Mouse (Mus musculus): ENCODE results near the gene Tmem265.

Gene Tmem265

GRCm38 (mm10) chr7:127561340-127561858 is at the start of gene Tmem265:
TSS of gene Tmem265 (plus strand) at chr7:127561390.
- no peak for DNase-seq

- DNase-seq = peak; percentile 98
Observed at GRCm38 (mm10) chr7:127511808-127512230, 49.4 kb upstream of the Tmem265 start, which contains the start of gene Srcap. TSS of gene Srcap (plus strand) at chr7:127511983.

- DNase-seq = peak; percentile 92
Observed at GRCm38 (mm10) chr7:127512231-127513015, 48.8 kb upstream of the Tmem265 start.

- peak; percentile 24 for DNase-seq
Observed at GRCm38 (mm10) chr7:127513016-127513390, 48.2 kb upstream of the Tmem265 start.

- DNase-seq = no peak
Observed at GRCm38 (mm10) chr7:127513781-127514180, 47.4 kb upstream of the Tmem265 start.

- DNase-seq = no peak
Observed at GRCm38 (mm10) chr7:127515846-127516245, 45.3 kb upstream of the Tmem265 start.

- no peak for DNase-seq
Observed at GRCm38 (mm10) chr7:127516344-127516743, 44.8 kb upstream of the Tmem265 start.

GRCm38 (mm10) chr7:127519284-127519683 is 41.9 kb upstream of the Tmem265 start, which contains the start of gene Gm42715:
TSS of gene Gm42715 (plus strand) at chr7:127519584.
- no peak for DNase-seq

GRCm38 (mm10) chr7:127541671-127542070 is 19.5 kb upstream of the Tmem265 start:
- no peak for DNase-seq

GRCm38 (mm10) chr7:127549116-127549835 is 11.9 kb upstream of the Tmem265 start:
- no peak for DNase-seq

GRCm38 (mm10) chr7:127551558-127551957 is 9.6 kb upstream of the Tmem265 start:
- DNase-seq = no peak

- no peak for DNase-seq
Observed at GRCm38 (mm10) chr7:127560580-127560979, 610 bp upstream of the Tmem265 start.

- DNase-seq = no peak
Observed at GRCm38 (mm10) chr7:127564381-127565150, 3.4 kb downstream of the Tmem265 start.

- DNase-seq = peak; percentile 97
Observed at GRCm38 (mm10) chr7:127572895-127573471, 11.8 kb downstream of the Tmem265 start, which contains the start of gene Phkg2. TSS of gene Phkg2 (plus strand) at chr7:127573340.

GRCm38 (mm10) chr7:127573503-127574008 is 12.4 kb downstream of the Tmem265 start:
- no peak for DNase-seq

GRCm38 (mm10) chr7:127574115-127574514 is 12.9 kb downstream of the Tmem265 start:
- DNase-seq = no peak

- no peak for DNase-seq
Observed at GRCm38 (mm10) chr7:127583260-127583659, 22.1 kb downstream of the Tmem265 start.

- no peak for DNase-seq
Observed at GRCm38 (mm10) chr7:127585031-127585430, 23.8 kb downstream of the Tmem265 start.

GRCm38 (mm10) chr7:127586149-127586548 is 25.0 kb downstream of the Tmem265 start:
- DNase-seq = no peak

GRCm38 (mm10) chr7:127587196-127587595 is 26.0 kb downstream of the Tmem265 start:
- DNase-seq = no peak

- DNase-seq = peak; percentile 99
Observed at GRCm38 (mm10) chr7:127588011-127588871, 27.1 kb downstream of the Tmem265 start, which contains the start of the genes Ccdc189 and Rnf40. TSS of gene Ccdc189 (minus strand) at chr7:127588595. TSS of gene Rnf40 (plus strand) at chr7:127588767.

Data from layer of hippocampus, adult 9-11 months (tissue).